Mouse (Mus musculus) bone marrow macrophage, adult 2 months (primary cell): ENCODE results near the gene Snph.

ENCODE experiments used
- CTCF ChIP-seq: IDR thresholded peaks from 2 replicates; pipeline ENCODE4 v1.5.1; 2012; ENCODE audit warnings: low read depth, mild to moderate bottlenecking, low read length, moderate library complexity
- POLR2A ChIP-seq: IDR thresholded peaks from 2 replicates; pipeline ENCODE4 v1.6.1; 2012; ENCODE audit warnings: mild to moderate bottlenecking, low read depth, low read length, borderline replicate concordance

DNA sequence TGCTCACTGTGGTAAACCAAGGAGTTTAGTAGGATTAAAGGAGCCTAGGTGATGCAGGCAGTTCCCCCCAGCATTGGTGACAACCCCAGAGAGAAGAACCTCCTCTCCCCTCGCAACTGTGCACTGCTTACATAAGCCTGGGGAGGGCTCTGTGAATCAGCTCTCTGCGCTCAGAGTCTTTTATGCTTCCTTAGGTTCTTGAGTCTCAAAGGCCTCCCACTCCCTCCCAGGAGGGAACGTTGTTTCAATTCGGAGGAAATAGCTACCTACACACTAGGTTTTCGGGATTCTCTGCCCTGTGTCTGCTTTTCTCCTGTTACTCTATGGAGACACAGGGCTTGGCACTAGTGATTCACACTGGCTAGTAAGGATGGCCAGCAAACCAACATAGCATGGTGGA lies 57.8 kb downstream of the Snph start:
- TF ChIP-seq POLR2A = no peak
- TF ChIP-seq CTCF = no peak
